Mouse (Mus musculus): ENCODE measurements around the gene Cpsf4l. TPM values are rescaled to one million over a fixed set of nuclear protein-coding genes. Genes with fewer than 3 reads are reported as not detected.

Cpsf4l gene
- polyA plus RNA-seq, 1 experiment, result 0.84 TPM

GRCm38 (mm10) chr11:113683957-113684706, 25.7 kb downstream of the Cpsf4l start, which contains the start of the genes Fam104a and D11Wsu47e:
Gene Fam104a, minus strand, starts transcription at chr11:113684155.
Gene D11Wsu47e, plus strand, starts transcription at chr11:113684412.
- under 1% methylated on average over 73 of the region's 73 CpGs for WGBS
- peak; percentile 95 for DNase-seq
- Histone ChIP-seq H3K36me3 (ENCODE audit: control insufficient read depth, insufficient read depth, low read length) (peaks cover 7% of the 10 kb centered on the region; the same call in 1 of the 2 replicates), H3K4me3 (ENCODE audit: control insufficient read depth, insufficient read depth, low read length) (peak within 1 kb of the TSS; percentile 90), H3K27me3 (ENCODE audit: control insufficient read depth, insufficient read depth, low read length) (no peaks in the 10 kb centered on the region), H3K4me1 (replicated peaks; ENCODE audit: control insufficient read depth, insufficient read depth, low read length) (peaks cover 5% of the 10 kb centered on the region), H3K27ac (ENCODE audit: control insufficient read depth, insufficient read depth, low read length) (peak within 1 kb of the TSS; percentile 31)
- peak; percentile 59; the same call in 1 of the 2 replicates for TF ChIP-seq POLR2A (IDR thresholded peaks at IDR 0.05; ENCODE audit: control insufficient read depth, extremely low read depth, insufficient read depth, low read length, poor library complexity)
- TF ChIP-seq CTCF (IDR thresholded peaks at IDR 0.05; ENCODE audit: borderline replicate concordance, control insufficient read depth, extremely low read depth, insufficient read depth, low read length, poor library complexity), result 0 out of 2 replicates have a peak, but pooled peaks have one; percentile 9

GRCm38 (mm10) chr11:113683627-113683956, 26.2 kb downstream of the Cpsf4l start:
- under 1% methylated on average over 38 of the region's 38 CpGs for WGBS
- DNase-seq, result no peak
- TF ChIP-seq POLR2A (IDR thresholded peaks at IDR 0.05; ENCODE audit: control insufficient read depth, extremely low read depth, insufficient read depth, low read length, poor library complexity), result no peak
- 0 out of 2 replicates have a peak, but pooled peaks have one; percentile 20 for TF ChIP-seq CTCF (IDR thresholded peaks at IDR 0.05; ENCODE audit: borderline replicate concordance, control insufficient read depth, extremely low read depth, insufficient read depth, low read length, poor library complexity)
- Histone ChIP-seq H3K36me3 (ENCODE audit: control insufficient read depth, insufficient read depth, low read length) (peaks cover 3% of the 10 kb centered on the region; the same call in 1 of the 2 replicates), H3K4me1 (replicated peaks; ENCODE audit: control insufficient read depth, insufficient read depth, low read length) (peaks cover 5% of the 10 kb centered on the region), H3K4me3 (ENCODE audit: control insufficient read depth, insufficient read depth, low read length) (peak overlapping the region; percentile 90), H3K27me3 (ENCODE audit: control insufficient read depth, insufficient read depth, low read length) (no peaks in the 10 kb centered on the region), H3K27ac (ENCODE audit: control insufficient read depth, insufficient read depth, low read length) (peak overlapping the region; percentile 29)

- peak overlapping the region; percentile 29 for H3K27ac ChIP-seq (ENCODE audit: control insufficient read depth, insufficient read depth, low read length)
- 8% methylated on average over 38 of the region's 38 CpGs for WGBS
- H3K36me3 ChIP-seq (ENCODE audit: control insufficient read depth, insufficient read depth, low read length), result no peaks in the 10 kb centered on the region
- TF ChIP-seq CTCF (IDR thresholded peaks at IDR 0.05; ENCODE audit: borderline replicate concordance, control insufficient read depth, extremely low read depth, insufficient read depth, low read length, poor library complexity), result no peak
- TF ChIP-seq POLR2A (IDR thresholded peaks at IDR 0.05; ENCODE audit: control insufficient read depth, extremely low read depth, insufficient read depth, low read length, poor library complexity), result no peak
- H3K4me1 ChIP-seq (replicated peaks; ENCODE audit: control insufficient read depth, insufficient read depth, low read length), result peaks cover 5% of the 10 kb centered on the region
- H3K4me3 ChIP-seq (ENCODE audit: control insufficient read depth, insufficient read depth, low read length), result peak overlapping the region; percentile 90
- DNase-seq, result peak; percentile 75
- H3K27me3 ChIP-seq (ENCODE audit: control insufficient read depth, insufficient read depth, low read length), result no peaks in the 10 kb centered on the region
Measured at GRCm38 (mm10) chr11:113682897-113683626, 26.8 kb downstream of the Cpsf4l start.

- H3K4me3 ChIP-seq (ENCODE audit: control insufficient read depth, insufficient read depth, low read length), result no peak overlapping the region
- no peak for TF ChIP-seq CTCF (IDR thresholded peaks at IDR 0.05; ENCODE audit: borderline replicate concordance, control insufficient read depth, extremely low read depth, insufficient read depth, low read length, poor library complexity)
- TF ChIP-seq POLR2A (IDR thresholded peaks at IDR 0.05; ENCODE audit: control insufficient read depth, extremely low read depth, insufficient read depth, low read length, poor library complexity), result no peak
Measured at GRCm38 (mm10) chr11:113681979-113682378, 27.8 kb downstream of the Cpsf4l start.

GRCm38 (mm10) chr11:113680954-113681353, 28.9 kb downstream of the Cpsf4l start:
- no peak overlapping the region for H3K27ac ChIP-seq (ENCODE audit: control insufficient read depth, insufficient read depth, low read length)

More at GRCm38 (mm10) chr11:113681979-113682378, 27.8 kb downstream of the Cpsf4l start:
- DNase-seq, result no peak
- Histone ChIP-seq H3K27ac (ENCODE audit: control insufficient read depth, insufficient read depth, low read length) (no peak overlapping the region), H3K36me3 (ENCODE audit: control insufficient read depth, insufficient read depth, low read length) (peaks cover 2% of the 10 kb centered on the region), H3K4me1 (replicated peaks; ENCODE audit: control insufficient read depth, insufficient read depth, low read length) (peaks cover 5% of the 10 kb centered on the region), H3K27me3 (ENCODE audit: control insufficient read depth, insufficient read depth, low read length) (no peaks in the 10 kb centered on the region)

GRCm38 (mm10) chr11:113678373-113678772, 31.4 kb downstream of the Cpsf4l start:
- H3K4me3 ChIP-seq (ENCODE audit: control insufficient read depth, insufficient read depth, low read length), result no peak overlapping the region
- 89% methylated on average over 8 of the region's 8 CpGs for WGBS
- H3K27ac ChIP-seq (ENCODE audit: control insufficient read depth, insufficient read depth, low read length), result no peak overlapping the region
- H3K27me3 ChIP-seq (ENCODE audit: control insufficient read depth, insufficient read depth, low read length), result no peaks in the 10 kb centered on the region
- H3K36me3 ChIP-seq (ENCODE audit: control insufficient read depth, insufficient read depth, low read length), result peaks cover 36% of the 10 kb centered on the region
- DNase-seq, result no peak
- no peak for TF ChIP-seq POLR2A (IDR thresholded peaks at IDR 0.05; ENCODE audit: control insufficient read depth, extremely low read depth, insufficient read depth, low read length, poor library complexity)
- H3K4me1 ChIP-seq (replicated peaks; ENCODE audit: control insufficient read depth, insufficient read depth, low read length), result peaks cover 5% of the 10 kb centered on the region

More at GRCm38 (mm10) chr11:113680954-113681353, 28.9 kb downstream of the Cpsf4l start:
- Histone ChIP-seq H3K4me1 (replicated peaks; ENCODE audit: control insufficient read depth, insufficient read depth, low read length) (peaks cover 5% of the 10 kb centered on the region), H3K4me3 (ENCODE audit: control insufficient read depth, insufficient read depth, low read length) (no peak overlapping the region), H3K27me3 (ENCODE audit: control insufficient read depth, insufficient read depth, low read length) (no peaks in the 10 kb centered on the region), H3K36me3 (ENCODE audit: control insufficient read depth, insufficient read depth, low read length) (peaks cover 13% of the 10 kb centered on the region)
- DNase-seq, result no peak
- no peak for TF ChIP-seq CTCF (IDR thresholded peaks at IDR 0.05; ENCODE audit: borderline replicate concordance, control insufficient read depth, extremely low read depth, insufficient read depth, low read length, poor library complexity)
- no peak for TF ChIP-seq POLR2A (IDR thresholded peaks at IDR 0.05; ENCODE audit: control insufficient read depth, extremely low read depth, insufficient read depth, low read length, poor library complexity)
- 95% methylated on average over 2 of the region's 2 CpGs for WGBS
